Mouse (Mus musculus) neural tube, embryonic 15.5 days (tissue): Measurements from ENCODE around the gene Plcb4. TPM values are rescaled to one million over a fixed set of nuclear protein-coding genes. Genes with fewer than 3 reads are reported as not detected.

Experiments used
- ATAC-seq: fragments of 200-750 bp; cut with Nextera tagmentation; 2 replicates; pipeline ENCODE4 v1.8.0; 2017; ENCODE audit warnings: mild to moderate bottlenecking, moderate TSS enrichment, moderate library complexity; ENCODE audit not compliant: low FRiP score
- H3K27ac ChIP-seq: fragments of 300-500 bp; sonication (generic); replicated peaks from 2 replicates; pipeline ENCODE4 v1.5.1; 2015; ENCODE audit warnings: mild to moderate bottlenecking, inconsistent platforms
- H3K27me3 ChIP-seq: fragments of 300-500 bp; sonication (generic); replicated peaks from 2 replicates; pipeline ENCODE4 v1.6.1; 2015; ENCODE audit warnings: inconsistent platforms
- H3K36me3 ChIP-seq: fragments of 300-500 bp; sonication (generic); 2 replicates; pipeline ENCODE4 v1.6.1; 2015; ENCODE audit warnings: inconsistent platforms
- H3K4me1 ChIP-seq: fragments of 300-500 bp; sonication (generic); 2 replicates; pipeline ENCODE4 v1.6.1; 2015; ENCODE audit warnings: inconsistent platforms
- H3K4me2 ChIP-seq: fragments of 300-500 bp; sonication (generic); 2 replicates; pipeline ENCODE4 v1.6.1; 2015; ENCODE audit warnings: inconsistent platforms, mild to moderate bottlenecking, moderate library complexity
- H3K4me3 ChIP-seq: fragments of 300-500 bp; sonication (generic); replicated peaks from 2 replicates; pipeline ENCODE4 v1.5.1; 2015; ENCODE audit warnings: mild to moderate bottlenecking, inconsistent platforms
- H3K9ac ChIP-seq: fragments of 300-500 bp; sonication (generic); replicated peaks from 2 replicates; pipeline ENCODE4 v1.6.1; 2015; ENCODE audit warnings: mild to moderate bottlenecking, inconsistent platforms
- H3K9me3 ChIP-seq: fragments of 300-500 bp; sonication (generic); replicated peaks from 2 replicates; pipeline ENCODE4 v1.6.1; 2016; ENCODE audit warnings: inconsistent platforms
- WGBS: fragments of 180-500 bp; shearing (Covaris S2); methylation state at CpG from one replicate; pipeline ENCODE4 v1.1.7; 2015; ENCODE audit warnings: mixed read lengths; 5-methylcytosine and 5-hydroxymethylcytosine counted together
- polyA plus RNA-seq: library from polyadenylated mRNA; unstranded; fragments of >200 nt; fragmentation: Nextera tagmentation; extraction: Ambion mirVana; gene quantifications from 2 replicates; pipeline ENCODE4 v1.2.1, GENCODE M21; 2015

The Plcb4 gene
- polyA plus RNA-seq, 1 experiment from 2014 or later: 35.5 TPM

- Histone ChIP-seq H3K9ac (no peak overlapping the region), H3K4me3 (no peak overlapping the region), H3K4me2 (no peak overlapping the region), H3K9me3 (no peaks in the 10 kb centered on the region), H3K4me1 (no peaks in the 10 kb centered on the region), H3K27me3 (no peaks in the 10 kb centered on the region), H3K36me3 (no peaks in the 10 kb centered on the region), H3K27ac (no peak overlapping the region)
- ATAC-seq: no peak
- WGBS: 86% methylated on average over 3 of the region's 3 CpGs
Measured at GRCm38 (mm10) chr2:135917000-135917399, 258.2 kb downstream of the Plcb4 start.

- H3K27ac ChIP-seq: no peak overlapping the region
- H3K9me3 ChIP-seq: no peaks in the 10 kb centered on the region
- ATAC-seq: no peak
- no peak overlapping the region for H3K4me3 ChIP-seq
- H3K27me3 ChIP-seq: no peaks in the 10 kb centered on the region
- no peaks in the 10 kb centered on the region for H3K4me1 ChIP-seq
- no peak overlapping the region for H3K9ac ChIP-seq
- no peaks in the 10 kb centered on the region for H3K36me3 ChIP-seq
- WGBS: 75% methylated on average over 5 of the region's 5 CpGs
- H3K4me2 ChIP-seq: no peak overlapping the region
Measured at GRCm38 (mm10) chr2:135918116-135918515, 259.3 kb downstream of the Plcb4 start.

GRCm38 (mm10) chr2:135919641-135920040 lies 260.8 kb downstream of the Plcb4 start:
- Histone ChIP-seq H3K4me3 (no peak overlapping the region), H3K27ac (no peak overlapping the region), H3K36me3 (no peaks in the 10 kb centered on the region), H3K4me1 (no peaks in the 10 kb centered on the region), H3K9ac (no peak overlapping the region), H3K4me2 (no peak overlapping the region), H3K27me3 (no peaks in the 10 kb centered on the region), H3K9me3 (no peaks in the 10 kb centered on the region)
- ATAC-seq: no peak
- WGBS: 73% methylated on average over 6 of the region's 6 CpGs

GRCm38 (mm10) chr2:135926660-135927343 lies 268.0 kb downstream of the Plcb4 start:
- Histone ChIP-seq H3K9me3 (no peaks in the 10 kb centered on the region), H3K27me3 (no peaks in the 10 kb centered on the region), H3K36me3 (no peaks in the 10 kb centered on the region), H3K4me3 (no peak overlapping the region), H3K4me2 (no peak overlapping the region), H3K9ac (no peak overlapping the region), H3K4me1 (peaks cover 5% of the 10 kb centered on the region), H3K27ac (no peak overlapping the region)
- 86% methylated on average over 8 of the region's 8 CpGs for WGBS
- ATAC-seq: 0 out of 2 replicates have a peak, but pooled peaks have one; percentile 53

- no peak overlapping the region for H3K4me3 ChIP-seq
- H3K27ac ChIP-seq: 0 out of 2 replicates have a peak overlapping the region, but pooled peaks have one; percentile 28
- H3K4me1 ChIP-seq: peaks cover 5% of the 10 kb centered on the region
- H3K36me3 ChIP-seq: no peaks in the 10 kb centered on the region
- no peak overlapping the region for H3K9ac ChIP-seq
- no peaks in the 10 kb centered on the region for H3K27me3 ChIP-seq
- H3K9me3 ChIP-seq: no peaks in the 10 kb centered on the region
- 75% methylated on average over 9 of the region's 9 CpGs for WGBS
- no peak overlapping the region for H3K4me2 ChIP-seq
- no peak for ATAC-seq
Measured at GRCm38 (mm10) chr2:135929021-135929720, 270.4 kb downstream of the Plcb4 start.

GRCm38 (mm10) chr2:135930696-135931095 lies 271.9 kb downstream of the Plcb4 start:
- Histone ChIP-seq H3K9me3 (no peaks in the 10 kb centered on the region), H3K4me3 (no peak overlapping the region), H3K27ac (no peak overlapping the region), H3K36me3 (no peaks in the 10 kb centered on the region), H3K4me2 (no peak overlapping the region), H3K27me3 (no peaks in the 10 kb centered on the region), H3K9ac (no peak overlapping the region), H3K4me1 (peaks cover 5% of the 10 kb centered on the region)
- WGBS: 89% methylated on average over 4 of the region's 4 CpGs
- no peak for ATAC-seq

- no peak overlapping the region for H3K27ac ChIP-seq
- no peaks in the 10 kb centered on the region for H3K36me3 ChIP-seq
- H3K9ac ChIP-seq: no peak overlapping the region
- no peak for ATAC-seq
- H3K4me2 ChIP-seq: no peak overlapping the region
- H3K4me1 ChIP-seq: peaks cover 5% of the 10 kb centered on the region
- H3K4me3 ChIP-seq: no peak overlapping the region
- H3K9me3 ChIP-seq: no peaks in the 10 kb centered on the region
- no peaks in the 10 kb centered on the region for H3K27me3 ChIP-seq
- 85% methylated on average over 4 of the region's 4 CpGs for WGBS
Measured at GRCm38 (mm10) chr2:135932569-135932968, 273.8 kb downstream of the Plcb4 start.

GRCm38 (mm10) chr2:135936376-135936775 lies 277.6 kb downstream of the Plcb4 start:
- Histone ChIP-seq H3K4me2 (no peak overlapping the region), H3K4me1 (no peaks in the 10 kb centered on the region), H3K27me3 (no peaks in the 10 kb centered on the region), H3K9ac (no peak overlapping the region), H3K27ac (no peak overlapping the region), H3K4me3 (no peak overlapping the region), H3K36me3 (no peaks in the 10 kb centered on the region), H3K9me3 (no peaks in the 10 kb centered on the region)
- 90% methylated on average over 6 of the region's 6 CpGs for WGBS
- ATAC-seq: no peak

GRCm38 (mm10) chr2:135937646-135938045 lies 278.8 kb downstream of the Plcb4 start:
- no peak for ATAC-seq
- WGBS: 91% methylated on average over 6 of the region's 6 CpGs

GRCm38 (mm10) chr2:135939933-135940332 lies 281.1 kb downstream of the Plcb4 start:
- no peaks in the 10 kb centered on the region for H3K9me3 ChIP-seq
- no peaks in the 10 kb centered on the region for H3K36me3 ChIP-seq
- H3K9ac ChIP-seq: no peak overlapping the region
- ATAC-seq: no peak
- H3K4me1 ChIP-seq: no peaks in the 10 kb centered on the region
- H3K4me2 ChIP-seq: no peak overlapping the region
- WGBS: 80% methylated on average over 9 of the region's 9 CpGs
- no peaks in the 10 kb centered on the region for H3K27me3 ChIP-seq
- no peak overlapping the region for H3K27ac ChIP-seq
- H3K4me3 ChIP-seq: no peak overlapping the region

More at GRCm38 (mm10) chr2:135937646-135938045, 278.8 kb downstream of the Plcb4 start:
- H3K36me3 ChIP-seq: no peaks in the 10 kb centered on the region
- H3K4me1 ChIP-seq: no peaks in the 10 kb centered on the region
- no peak overlapping the region for H3K9ac ChIP-seq
- H3K4me3 ChIP-seq: no peak overlapping the region
- no peaks in the 10 kb centered on the region for H3K9me3 ChIP-seq
- no peaks in the 10 kb centered on the region for H3K27me3 ChIP-seq
- H3K4me2 ChIP-seq: no peak overlapping the region
- no peak overlapping the region for H3K27ac ChIP-seq

GRCm38 (mm10) chr2:135947839-135948238 lies 289.0 kb downstream of the Plcb4 start:
- Histone ChIP-seq H3K4me2 (no peak overlapping the region), H3K4me3 (no peak overlapping the region), H3K36me3 (peaks cover 9% of the 10 kb centered on the region; the same call in 1 of the 2 replicates), H3K27ac (no peak overlapping the region), H3K4me1 (no peaks in the 10 kb centered on the region), H3K9ac (no peak overlapping the region), H3K9me3 (no peaks in the 10 kb centered on the region), H3K27me3 (no peaks in the 10 kb centered on the region)
- ATAC-seq: no peak
- WGBS: 78% methylated on average over 1 of the region's 1 CpGs
